Mouse (Mus musculus): Measurements from ENCODE around the gene Kcnh2.

DNA sequence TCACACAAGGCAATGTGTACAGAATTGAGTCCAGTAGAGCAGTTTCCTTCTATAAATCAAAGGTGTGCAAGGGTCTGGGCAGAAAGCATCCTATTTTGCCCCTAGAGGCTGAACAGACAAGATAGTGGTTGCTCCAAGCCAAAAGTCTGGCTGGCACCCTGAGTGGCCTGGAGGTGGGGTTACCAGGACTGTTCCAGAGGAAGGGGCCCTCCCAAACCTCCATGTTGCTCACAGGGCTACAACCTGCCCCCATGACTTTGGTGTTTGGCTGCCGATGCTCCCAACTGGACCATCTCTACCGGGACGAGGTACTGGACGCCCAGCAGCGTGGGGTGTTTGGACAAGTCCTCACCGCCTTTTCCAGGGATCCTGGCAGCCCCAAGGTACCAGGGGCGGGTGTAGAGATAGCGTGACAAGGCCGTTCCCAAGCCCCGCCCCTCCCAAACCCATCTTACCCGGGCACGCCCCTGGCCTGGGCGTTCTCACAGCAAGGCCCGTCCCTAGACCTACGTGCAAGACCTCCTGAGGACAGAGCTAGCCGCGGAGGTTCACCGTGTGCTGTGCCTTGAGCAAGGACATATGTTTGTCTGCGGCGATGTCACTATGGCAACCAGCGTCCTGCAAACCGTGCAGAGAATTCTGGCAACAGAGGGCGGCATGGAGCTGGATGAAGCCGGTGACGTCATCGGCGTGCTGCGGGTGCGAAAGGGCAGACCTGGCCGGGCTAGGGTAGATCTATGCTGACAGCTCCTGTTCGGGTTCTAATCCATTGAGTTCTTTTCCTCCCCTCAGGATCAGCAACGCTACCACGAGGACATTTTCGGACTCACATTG lies 31.8 kb upstream of the Kcnh2 start:
- TF ChIP-seq CTCF (IDR thresholded peaks at IDR 0.05) (peak; percentile 63), POLR2A (IDR thresholded peaks at IDR 0.05; ENCODE audit: insufficient read depth, low read depth, low read length) (no peak; the same call in none of the 2 replicates)
